Mouse (Mus musculus): ENCODE data around the gene Ppp1r3g.
A peak's percentile ranks its signal among the peaks of the same experiment; 100 is the strongest.

The Ppp1r3g gene

GRCm38 (mm10) chr13:35995696-35996426 lies 37.2 kb downstream of the Ppp1r3g start:
- DNase-seq: no peak

GRCm38 (mm10) chr13:35997606-35998005 lies 39.0 kb downstream of the Ppp1r3g start:
- no peak for DNase-seq

DNA sequence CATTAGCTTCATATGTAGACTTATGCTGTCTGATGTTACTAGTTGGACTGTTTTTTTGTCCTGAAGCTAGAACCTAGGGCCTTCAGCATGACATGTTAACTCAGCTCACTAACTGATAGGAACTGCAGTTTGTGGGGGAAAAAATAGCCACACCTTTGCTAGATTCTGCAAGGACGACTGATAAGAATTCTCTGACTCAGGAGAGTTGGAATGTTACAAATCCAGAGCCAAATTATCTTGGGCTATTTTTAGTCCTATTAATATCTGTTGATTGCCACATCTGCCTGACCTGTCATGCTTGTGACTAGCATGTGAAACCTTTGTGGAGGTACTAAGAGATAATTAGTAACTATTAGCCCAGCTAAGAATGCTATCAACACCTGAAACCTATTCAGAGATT lies 42.2 kb downstream of the Ppp1r3g start:
- no peak for DNase-seq

DNA sequence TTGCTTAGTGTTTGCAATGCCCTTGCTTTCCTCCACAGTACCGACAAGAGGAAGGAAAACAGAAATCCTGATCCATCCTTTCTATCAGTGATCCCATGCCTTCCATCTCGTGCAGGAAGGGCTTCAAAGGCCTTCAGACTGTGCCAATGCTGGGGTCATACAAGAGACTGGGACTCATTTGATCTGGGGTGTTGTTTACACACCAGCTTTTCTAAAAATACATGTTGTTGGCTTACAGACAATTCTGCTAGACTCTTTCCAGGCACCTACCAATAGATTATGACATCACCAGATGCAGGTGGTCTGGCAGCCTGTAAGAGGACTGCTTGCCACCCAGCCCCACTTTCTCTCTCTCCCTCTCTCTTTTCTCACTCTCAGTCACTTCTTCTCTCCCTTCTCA lies 51.3 kb downstream of the Ppp1r3g start:
- no peak for DNase-seq

DNA sequence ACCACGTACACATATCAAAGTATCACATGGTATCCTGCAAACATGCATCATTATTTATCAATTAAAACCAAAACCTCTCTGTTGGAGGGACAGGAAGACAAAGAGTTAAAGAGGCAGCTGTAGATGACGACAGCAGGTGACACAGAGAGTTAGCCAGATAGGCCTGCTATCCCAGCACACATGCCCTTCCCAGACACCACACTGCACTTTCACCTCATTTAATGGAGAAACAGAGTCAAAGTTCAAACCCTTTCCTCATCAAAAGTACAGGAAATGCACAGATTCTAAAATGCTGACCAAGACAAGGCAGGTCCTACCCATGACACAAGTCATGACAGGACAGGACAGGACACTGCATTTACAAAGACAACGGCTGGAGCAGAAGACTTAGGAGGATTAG lies 57.0 kb downstream of the Ppp1r3g start:
- no peak for DNase-seq

DNA sequence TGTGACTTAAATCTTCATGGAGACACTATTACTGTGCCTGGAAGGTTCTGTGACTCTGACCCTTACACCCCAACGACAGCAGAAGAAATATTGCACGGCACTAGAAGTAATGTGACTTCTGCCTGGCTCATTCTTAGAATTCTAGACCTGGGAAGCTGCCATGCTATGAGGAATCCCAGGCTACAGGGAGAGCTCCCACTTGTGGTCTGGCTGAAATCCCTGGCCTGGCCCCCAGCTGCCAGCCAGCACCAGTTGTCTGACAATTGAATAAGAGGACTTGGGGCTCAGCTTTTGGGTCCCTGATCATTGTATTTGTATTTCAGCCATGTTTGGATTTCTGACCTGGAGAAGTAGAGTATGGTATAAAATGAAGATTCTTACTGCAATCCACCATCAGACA lies 59.4 kb downstream of the Ppp1r3g start:
- DNase-seq: no peak

- DNase-seq: peak; percentile 80
These were observed 61.0 kb downstream of the Ppp1r3g start for GRCm38 (mm10) chr13:36019309-36020274.
